ENCODE assay signal across 17 mouse cellular contexts in the genomic region with DNA sequence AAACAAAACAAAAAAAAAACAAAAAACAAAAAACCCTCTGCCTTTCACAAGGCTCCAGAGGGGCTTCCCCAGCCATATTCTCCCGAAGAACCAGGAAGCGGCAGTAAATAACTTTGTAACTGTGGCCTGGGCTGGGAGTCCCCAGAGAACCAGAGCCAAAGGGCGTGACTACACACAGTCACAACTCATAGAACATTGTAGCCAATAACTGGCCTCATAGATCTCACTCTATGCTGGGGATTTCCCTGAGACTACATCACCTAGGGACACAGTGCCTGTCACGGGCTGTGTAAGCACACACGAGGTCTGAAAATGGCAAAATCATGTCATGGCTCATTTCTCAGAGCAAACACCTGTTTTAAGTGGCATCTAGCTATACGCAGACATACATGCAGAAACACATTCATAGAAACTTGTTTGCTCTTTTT. TPM values are rescaled to one million over a fixed set of nuclear protein-coding genes. Genes with fewer than 3 reads are reported as not detected.
A peak's percentile ranks its signal among the peaks of the same experiment; 100 is the strongest.
DNase-seq lines count a peak whose midpoint lies in the region; ATAC-seq lines count a peak whose summit lies in the region.
"Had no signal": no experiment of that assay in that cellular context is flagged by ENCODE, and none has a peak within 500 bp of the region (broad histone marks: within the 10 kb centered on the region; RNA-seq: fewer than 3 reads in every experiment).

No protein-coding gene starts in this region.

- peak; percentile 41; the same call in 1 of the 2 replicates for ATAC-seq in kidney, embryonic 15.5 days (replicated peaks; ENCODE audit: low FRiP score)
- ATAC-seq in activated CD4-positive, CD25-positive, alpha-beta regulatory T cell, adult 4 months: peak; percentile 83
- peak; percentile 75; the same call in 1 of the 2 replicates for ATAC-seq in limb, embryonic 12.5 days (ENCODE audit: insufficient number of reproducible peaks, insufficient read depth, low FRiP score, low TSS enrichment, low read depth)
- ATAC-seq: forebrain, embryonic 14.5 days; hindbrain, postnatal 0 days had no signal

- H3K27ac ChIP-seq in kidney, embryonic 15.5 days: 0 out of 2 replicates have a peak overlapping the region, but pooled peaks have one; percentile 25
- H3K27ac ChIP-seq in limb, embryonic 12.5 days: 0 out of 2 replicates have a peak overlapping the region, but pooled peaks have one; percentile 2
- H3K27ac ChIP-seq: embryonic facial prominence, embryonic 15.5 days; heart, adult 2 months; hindbrain, postnatal 0 days had no signal

- DNase-seq in kidney, postnatal 36 days: no peak
- peak; percentile 91 for DNase-seq in A20 (ENCODE audit: low read depth, low spot score)
- DNase-seq in layer of hippocampus, adult 8-10 months (ENCODE audit: low spot score in 2 of 2): no peak
- no peak for DNase-seq in left cerebral cortex, adult 11 months (ENCODE audit: low spot score)
- no peak for DNase-seq in layer of hippocampus, adult 11-12 months (ENCODE audit: low spot score)
- DNase-seq: cerebellum, adult 11 months; cerebellum, postnatal 36 days; heart, adult 2 months; left cerebral cortex, postnatal 4 days; lung, adult 18-20 months; right cerebral cortex, postnatal 4 days had no signal

- 32% methylated on average over 6 of the region's 6 CpGs for WGBS in kidney, embryonic 15.5 days
- 54% methylated on average over 6 of the region's 6 CpGs for WGBS in limb, embryonic 12.5 days

- peaks cover 17% of the 10 kb centered on the region for H3K4me1 ChIP-seq in kidney, embryonic 15.5 days
- peaks cover 17% of the 10 kb centered on the region for H3K4me1 ChIP-seq in limb, embryonic 12.5 days (replicated peaks)

- H3K4me2 ChIP-seq in kidney, embryonic 15.5 days: no peak overlapping the region
- H3K4me2 ChIP-seq in limb, embryonic 12.5 days: no peak overlapping the region; the same call in 1 of the 2 replicates
- H3K4me2 ChIP-seq: embryonic facial prominence, embryonic 15.5 days had no signal

- H3K9me3 ChIP-seq in kidney, embryonic 15.5 days (replicated peaks): no peaks in the 10 kb centered on the region
- H3K9me3 ChIP-seq in limb, embryonic 12.5 days: no peaks in the 10 kb centered on the region
- H3K9me3 ChIP-seq: embryonic facial prominence, embryonic 15.5 days had no signal

- H3K27me3 ChIP-seq in kidney, embryonic 15.5 days: no peaks in the 10 kb centered on the region
- no peaks in the 10 kb centered on the region for H3K27me3 ChIP-seq in limb, embryonic 12.5 days
- H3K27me3 ChIP-seq: embryonic facial prominence, embryonic 15.5 days had no signal

- peaks cover 4% of the 10 kb centered on the region for H3K36me3 ChIP-seq in kidney, embryonic 15.5 days
- H3K36me3 ChIP-seq in limb, embryonic 12.5 days: peaks cover 6% of the 10 kb centered on the region

- no peak overlapping the region for H3K9ac ChIP-seq in kidney, embryonic 15.5 days
- H3K9ac ChIP-seq in limb, embryonic 12.5 days (replicated peaks): no peak overlapping the region
- H3K9ac ChIP-seq: embryonic facial prominence, embryonic 15.5 days had no signal

- H3K4me3 ChIP-seq in kidney, embryonic 15.5 days (replicated peaks): no peak overlapping the region
- H3K4me3 ChIP-seq in limb, embryonic 12.5 days (replicated peaks): no peak overlapping the region
- H3K4me3 ChIP-seq: embryonic facial prominence, embryonic 15.5 days; heart, adult 2 months had no signal

RNA-seq across cellular contexts. Expression of gene Dap, which starts 55.5 kb away (rescaled TPM):
- polyA plus RNA-seq in kidney, embryonic 15.5 days (2015; fragmentation: Nextera tagmentation; extraction: Ambion mirVana): 86.3 TPM in 2 replicates
- 100 to 1,000 TPM in 1 of 2 experiments, 10 to 100 TPM in 1; 90.2 to 113 TPM for polyA plus RNA-seq in activated CD4-positive, CD25-positive, alpha-beta regulatory T cell, adult 4 months (2017; shearing (Covaris generic))
- 66.3 and 68.8 TPM in 2 replicates for polyA plus RNA-seq in limb, embryonic 12.5 days (2016; fragmentation: Nextera tagmentation; extraction: Ambion mirVana)
- 10 to 100 TPM in 2 of 4 experiments, 1 to 10 TPM in 2; 6.2 to 13.5 (median 8.9) TPM for total RNA-seq in layer of hippocampus, adult 8-10 months (2022)
